Mouse (Mus musculus) G1E (cell line): Measurements from ENCODE around the gene Ank3.

ENCODE experiments used
- CTCF ChIP-seq: IDR thresholded peaks from 2 replicates; pipeline ENCODE4 v1.5.1; 2012; ENCODE audit warnings: low read depth, low read length, inconsistent platforms, mixed read lengths
- POLR2AphosphoS5 ChIP-seq: IDR thresholded peaks from 2 replicates; pipeline ENCODE4 v1.6.1; 2012; ENCODE audit warnings: low read depth, low read length, inconsistent platforms; ENCODE audit not compliant: insufficient replicate concordance

DNA sequence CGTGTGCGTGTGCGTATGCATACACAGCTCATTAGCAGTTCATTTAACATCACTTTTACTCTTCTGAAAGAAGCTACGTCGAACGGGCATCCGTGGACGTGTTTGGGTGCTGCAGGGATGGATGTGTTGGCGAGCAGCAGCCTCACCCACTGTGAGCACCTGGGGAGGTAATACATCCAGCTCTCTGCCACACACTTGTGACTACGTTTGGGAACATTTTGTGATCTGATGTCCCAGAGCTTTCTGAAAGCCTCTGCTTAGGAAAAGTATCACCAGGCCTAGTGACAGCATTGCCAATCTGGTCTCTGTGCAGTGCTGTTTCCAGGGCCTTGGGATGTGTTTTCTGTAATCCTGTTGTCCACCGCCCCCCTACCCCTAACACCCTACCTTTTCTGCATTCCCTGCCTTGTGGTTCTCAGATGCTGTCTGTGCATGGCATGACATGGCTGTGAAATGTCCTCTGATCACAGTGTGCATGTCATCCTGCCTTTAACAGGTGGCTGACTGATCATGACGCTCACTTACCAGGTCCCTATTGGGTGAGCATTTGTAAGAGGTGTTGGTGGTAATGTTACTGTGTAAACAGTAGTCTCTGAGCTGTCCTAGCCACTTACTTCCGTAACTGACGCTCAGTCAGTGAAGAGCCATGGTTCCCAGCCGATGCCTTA, 178.6 kb downstream of the Ank3 start:
- TF ChIP-seq CTCF (no peak), POLR2AphosphoS5 (no peak)
